Mouse (Mus musculus): ENCODE results near the gene Tex9. TPM values are rescaled to one million over a fixed set of nuclear protein-coding genes. Genes with fewer than 3 reads are reported as not detected.
A peak's percentile ranks its signal among the peaks of the same experiment; 100 is the strongest.

Tex9 gene
- polyA plus RNA-seq, 1 experiment from 2014 or later, result 48.7 TPM

- Histone ChIP-seq H3K4me3 (ENCODE audit: low read depth, low read length) (no peak overlapping the region), H3K27ac (ENCODE audit: low read depth, low read length) (no peak overlapping the region), H3K9ac (ENCODE audit: low read length) (no peak overlapping the region), H3K36me3 (ENCODE audit: control insufficient read depth, insufficient read depth, low read length) (no peaks in the 10 kb centered on the region), H3K4me1 (ENCODE audit: control insufficient read depth, insufficient read depth, low read length) (peaks cover 8% of the 10 kb centered on the region), H3K27me3 (ENCODE audit: control insufficient read depth, insufficient read depth, low read length) (no peaks in the 10 kb centered on the region), H3K9me3 (ENCODE audit: control insufficient read depth, low read length) (no peaks in the 10 kb centered on the region), H3K4me2 (ENCODE audit: low read depth) (no peak overlapping the region)
- no peak for ATAC-seq (ENCODE audit: insufficient read depth, low FRiP score, low TSS enrichment)
- WGBS, result under 1% methylated on average over 12 of the region's 12 CpGs
- peak; percentile 91 for DNase-seq (ENCODE audit: low spot score)
Measured at GRCm38 (mm10) chr9:72530237-72530636, 38.2 kb upstream of the Tex9 start.

GRCm38 (mm10) chr9:72526091-72526490 lies 34.1 kb upstream of the Tex9 start:
- DNase-seq (ENCODE audit: low spot score) (no peak), ATAC-seq (ENCODE audit: insufficient read depth, low FRiP score, low TSS enrichment) (no peak)
- H3K4me2 ChIP-seq (ENCODE audit: low read depth), result no peak overlapping the region
- no peak overlapping the region for H3K4me3 ChIP-seq (ENCODE audit: low read depth, low read length)
- no peaks in the 10 kb centered on the region for H3K27me3 ChIP-seq (ENCODE audit: control insufficient read depth, insufficient read depth, low read length)
- H3K4me1 ChIP-seq (ENCODE audit: control insufficient read depth, insufficient read depth, low read length), result peaks cover 5% of the 10 kb centered on the region
- WGBS, result 78% methylated on average over 1 of the region's 1 CpGs
- H3K9ac ChIP-seq (ENCODE audit: low read length), result no peak overlapping the region
- no peaks in the 10 kb centered on the region for H3K36me3 ChIP-seq (ENCODE audit: control insufficient read depth, insufficient read depth, low read length)
- no peaks in the 10 kb centered on the region for H3K9me3 ChIP-seq (ENCODE audit: control insufficient read depth, low read length)
- H3K27ac ChIP-seq (ENCODE audit: low read depth, low read length), result no peak overlapping the region

- H3K27ac ChIP-seq (ENCODE audit: low read depth, low read length), result no peak overlapping the region
- H3K4me2 ChIP-seq (ENCODE audit: low read depth), result no peak overlapping the region
- no peaks in the 10 kb centered on the region for H3K9me3 ChIP-seq (ENCODE audit: control insufficient read depth, low read length)
- ATAC-seq (ENCODE audit: insufficient read depth, low FRiP score, low TSS enrichment) (no peak), DNase-seq (ENCODE audit: low spot score) (no peak)
- no peaks in the 10 kb centered on the region for H3K4me1 ChIP-seq (ENCODE audit: control insufficient read depth, insufficient read depth, low read length)
- no peak overlapping the region for H3K9ac ChIP-seq (ENCODE audit: low read length)
- no peaks in the 10 kb centered on the region for H3K36me3 ChIP-seq (ENCODE audit: control insufficient read depth, insufficient read depth, low read length)
- H3K4me3 ChIP-seq (ENCODE audit: low read depth, low read length), result no peak overlapping the region
- no peaks in the 10 kb centered on the region for H3K27me3 ChIP-seq (ENCODE audit: control insufficient read depth, insufficient read depth, low read length)
Measured at GRCm38 (mm10) chr9:72520849-72521248, 28.8 kb upstream of the Tex9 start.

- no peak for ATAC-seq (ENCODE audit: insufficient read depth, low FRiP score, low TSS enrichment)
- no peak overlapping the region for H3K27ac ChIP-seq (ENCODE audit: low read depth, low read length)
- no peaks in the 10 kb centered on the region for H3K4me1 ChIP-seq (ENCODE audit: control insufficient read depth, insufficient read depth, low read length)
- no peak overlapping the region for H3K9ac ChIP-seq (ENCODE audit: low read length)
- H3K4me3 ChIP-seq (ENCODE audit: low read depth, low read length), result no peak overlapping the region
- H3K9me3 ChIP-seq (ENCODE audit: control insufficient read depth, low read length), result no peaks in the 10 kb centered on the region
- H3K27me3 ChIP-seq (ENCODE audit: control insufficient read depth, insufficient read depth, low read length), result no peaks in the 10 kb centered on the region
- H3K4me2 ChIP-seq (ENCODE audit: low read depth), result no peak overlapping the region
- H3K36me3 ChIP-seq (ENCODE audit: control insufficient read depth, insufficient read depth, low read length), result no peaks in the 10 kb centered on the region
- DNase-seq (ENCODE audit: low spot score), result no peak
Measured at GRCm38 (mm10) chr9:72519246-72519645, 27.2 kb upstream of the Tex9 start.

- no peaks in the 10 kb centered on the region for H3K36me3 ChIP-seq (ENCODE audit: control insufficient read depth, insufficient read depth, low read length)
- ATAC-seq (ENCODE audit: insufficient read depth, low FRiP score, low TSS enrichment) (no peak), DNase-seq (ENCODE audit: low spot score) (no peak)
- no peaks in the 10 kb centered on the region for H3K4me1 ChIP-seq (ENCODE audit: control insufficient read depth, insufficient read depth, low read length)
- H3K27me3 ChIP-seq (ENCODE audit: control insufficient read depth, insufficient read depth, low read length), result no peaks in the 10 kb centered on the region
- H3K4me2 ChIP-seq (ENCODE audit: low read depth), result no peak overlapping the region
- H3K4me3 ChIP-seq (ENCODE audit: low read depth, low read length), result no peak overlapping the region
- H3K9ac ChIP-seq (ENCODE audit: low read length), result no peak overlapping the region
- H3K27ac ChIP-seq (ENCODE audit: low read depth, low read length), result no peak overlapping the region
- H3K9me3 ChIP-seq (ENCODE audit: control insufficient read depth, low read length), result no peaks in the 10 kb centered on the region
Measured at GRCm38 (mm10) chr9:72515366-72515765, 23.4 kb upstream of the Tex9 start.

GRCm38 (mm10) chr9:72512229-72512981 lies 20.4 kb upstream of the Tex9 start:
- H3K9me3 ChIP-seq (ENCODE audit: control insufficient read depth, low read length), result no peaks in the 10 kb centered on the region
- DNase-seq (ENCODE audit: low spot score) (no peak), ATAC-seq (ENCODE audit: insufficient read depth, low FRiP score, low TSS enrichment) (no peak)
- H3K4me2 ChIP-seq (ENCODE audit: low read depth), result no peak overlapping the region
- no peaks in the 10 kb centered on the region for H3K36me3 ChIP-seq (ENCODE audit: control insufficient read depth, insufficient read depth, low read length)
- no peak overlapping the region for H3K9ac ChIP-seq (ENCODE audit: low read length)
- H3K4me3 ChIP-seq (ENCODE audit: low read depth, low read length), result no peak overlapping the region
- H3K27ac ChIP-seq (ENCODE audit: low read depth, low read length), result no peak overlapping the region
- H3K27me3 ChIP-seq (ENCODE audit: control insufficient read depth, insufficient read depth, low read length), result no peaks in the 10 kb centered on the region
- WGBS, result 59% methylated on average over 11 of the region's 11 CpGs
- H3K4me1 ChIP-seq (ENCODE audit: control insufficient read depth, insufficient read depth, low read length), result no peaks in the 10 kb centered on the region

- Histone ChIP-seq H3K9ac (ENCODE audit: low read length) (no peak overlapping the region), H3K27me3 (ENCODE audit: control insufficient read depth, insufficient read depth, low read length) (no peaks in the 10 kb centered on the region), H3K4me2 (ENCODE audit: low read depth) (no peak overlapping the region), H3K9me3 (ENCODE audit: control insufficient read depth, low read length) (no peaks in the 10 kb centered on the region), H3K27ac (ENCODE audit: low read depth, low read length) (no peak overlapping the region), H3K36me3 (ENCODE audit: control insufficient read depth, insufficient read depth, low read length) (no peaks in the 10 kb centered on the region), H3K4me1 (ENCODE audit: control insufficient read depth, insufficient read depth, low read length) (no peaks in the 10 kb centered on the region), H3K4me3 (ENCODE audit: low read depth, low read length) (no peak overlapping the region)
- ATAC-seq (ENCODE audit: insufficient read depth, low FRiP score, low TSS enrichment) (no peak), DNase-seq (ENCODE audit: low spot score) (no peak)
- WGBS, result 77% methylated on average over 3 of the region's 3 CpGs
Measured at GRCm38 (mm10) chr9:72497171-72497570, 5.2 kb upstream of the Tex9 start.

GRCm38 (mm10) chr9:72496691-72497090 lies 4.7 kb upstream of the Tex9 start:
- H3K4me3 ChIP-seq (ENCODE audit: low read depth, low read length), result no peak overlapping the region
- DNase-seq (ENCODE audit: low spot score) (no peak), ATAC-seq (ENCODE audit: insufficient read depth, low FRiP score, low TSS enrichment) (no peak)
- H3K9ac ChIP-seq (ENCODE audit: low read length), result no peak overlapping the region
- H3K27me3 ChIP-seq (ENCODE audit: control insufficient read depth, insufficient read depth, low read length), result no peaks in the 10 kb centered on the region
- H3K9me3 ChIP-seq (ENCODE audit: control insufficient read depth, low read length), result no peaks in the 10 kb centered on the region
- H3K27ac ChIP-seq (ENCODE audit: low read depth, low read length), result no peak overlapping the region
- no peaks in the 10 kb centered on the region for H3K4me1 ChIP-seq (ENCODE audit: control insufficient read depth, insufficient read depth, low read length)
- WGBS, result 71% methylated on average over 2 of the region's 2 CpGs
- no peaks in the 10 kb centered on the region for H3K36me3 ChIP-seq (ENCODE audit: control insufficient read depth, insufficient read depth, low read length)
- no peak overlapping the region for H3K4me2 ChIP-seq (ENCODE audit: low read depth)

- H3K4me1 ChIP-seq (ENCODE audit: control insufficient read depth, insufficient read depth, low read length), result no peaks in the 10 kb centered on the region
- H3K4me3 ChIP-seq (ENCODE audit: low read depth, low read length), result no peak overlapping the region
- no peak for DNase-seq (ENCODE audit: low spot score)
- no peak overlapping the region for H3K9ac ChIP-seq (ENCODE audit: low read length)
- no peak overlapping the region for H3K27ac ChIP-seq (ENCODE audit: low read depth, low read length)
- H3K9me3 ChIP-seq (ENCODE audit: control insufficient read depth, low read length), result no peaks in the 10 kb centered on the region
- no peak for ATAC-seq (ENCODE audit: insufficient read depth, low FRiP score, low TSS enrichment)
- H3K27me3 ChIP-seq (ENCODE audit: control insufficient read depth, insufficient read depth, low read length), result no peaks in the 10 kb centered on the region
- 85% methylated on average over 3 of the region's 3 CpGs for WGBS
- no peak overlapping the region for H3K4me2 ChIP-seq (ENCODE audit: low read depth)
- H3K36me3 ChIP-seq (ENCODE audit: control insufficient read depth, insufficient read depth, low read length), result no peaks in the 10 kb centered on the region
Measured at GRCm38 (mm10) chr9:72493984-72494685, 2.1 kb upstream of the Tex9 start.
